Mouse (Mus musculus): ENCODE measurements around the gene Srgap2. TPM values are rescaled to one million over a fixed set of nuclear protein-coding genes. Genes with fewer than 3 reads are reported as not detected.

Gene Srgap2
- polyA plus RNA-seq, 1 experiment from 2014 or later, result 24.5 TPM

DNA sequence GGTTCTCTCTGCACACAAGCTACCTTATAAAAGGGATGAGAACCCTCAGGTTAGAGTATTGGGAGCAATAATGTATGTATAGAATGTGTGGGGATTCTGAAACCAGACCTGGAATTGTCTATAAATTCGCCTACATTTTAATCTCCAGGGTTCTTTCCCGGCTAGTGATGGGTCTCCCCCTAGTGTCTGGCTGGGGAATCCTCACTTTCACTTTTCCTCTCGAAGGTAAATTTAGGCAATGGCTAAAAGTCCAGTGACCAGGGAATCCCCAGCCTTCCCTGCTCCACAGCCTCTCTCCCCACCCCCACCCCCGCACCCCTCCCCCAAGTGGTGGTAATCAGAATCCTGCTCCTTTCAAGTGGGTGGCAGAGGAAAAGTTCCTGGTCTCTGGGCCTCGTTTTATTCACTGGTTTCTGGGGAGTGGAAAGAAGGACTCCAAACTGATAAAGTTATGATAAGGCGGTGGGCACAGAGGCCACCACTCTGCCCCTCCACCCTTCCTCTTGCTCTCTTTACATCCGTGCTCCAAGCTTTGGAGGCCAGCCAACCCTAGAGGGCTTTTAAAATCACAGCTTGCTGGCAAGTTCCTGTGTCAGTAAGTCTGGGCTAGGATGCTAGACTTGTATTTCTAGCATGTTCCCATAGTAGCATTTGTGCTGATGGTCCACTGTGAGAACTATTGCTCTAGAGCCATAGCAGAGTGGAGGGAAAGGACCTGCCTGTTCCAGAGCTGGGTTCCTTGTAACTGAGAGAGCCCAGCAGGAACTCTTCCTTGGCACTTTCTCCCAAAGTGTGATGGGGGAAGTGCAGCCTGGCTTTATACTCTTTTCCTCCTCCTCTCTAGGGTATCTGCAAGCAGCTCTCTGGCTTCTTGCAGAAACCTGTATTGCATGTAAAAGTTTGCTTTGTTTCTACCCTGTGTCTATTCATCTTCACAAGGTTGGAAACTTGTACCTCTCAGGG lies 280.4 kb downstream of the Srgap2 start:
- no peak for ATAC-seq (ENCODE audit: insufficient number of reproducible peaks, insufficient read depth, low FRiP score, low read depth)
- H3K36me3 ChIP-seq (ENCODE audit: control insufficient read depth, insufficient read depth, low read length), result no peaks in the 10 kb centered on the region
- peak overlapping the region; percentile 32; the same call in 1 of the 2 replicates for H3K4me2 ChIP-seq (replicated peaks; ENCODE audit: low read depth, low read length)
- H3K4me1 ChIP-seq (ENCODE audit: control insufficient read depth, insufficient read depth, low read length), result peaks cover 21% of the 10 kb centered on the region
- H3K9me3 ChIP-seq (ENCODE audit: control insufficient read depth, low read depth, low read length), result no peaks in the 10 kb centered on the region
- no peak overlapping the region for H3K4me3 ChIP-seq (ENCODE audit: low read depth, low read length)
- H3K27ac ChIP-seq (ENCODE audit: low read length), result no peak overlapping the region
- peaks cover 3% of the 10 kb centered on the region; the same call in 1 of the 2 replicates for H3K27me3 ChIP-seq (ENCODE audit: control insufficient read depth, insufficient read depth, low read length)
- WGBS, result 10% methylated on average over 7 of the region's 7 CpGs
- H3K9ac ChIP-seq (replicated peaks; ENCODE audit: low read depth, low read length), result no peak overlapping the region

DNA sequence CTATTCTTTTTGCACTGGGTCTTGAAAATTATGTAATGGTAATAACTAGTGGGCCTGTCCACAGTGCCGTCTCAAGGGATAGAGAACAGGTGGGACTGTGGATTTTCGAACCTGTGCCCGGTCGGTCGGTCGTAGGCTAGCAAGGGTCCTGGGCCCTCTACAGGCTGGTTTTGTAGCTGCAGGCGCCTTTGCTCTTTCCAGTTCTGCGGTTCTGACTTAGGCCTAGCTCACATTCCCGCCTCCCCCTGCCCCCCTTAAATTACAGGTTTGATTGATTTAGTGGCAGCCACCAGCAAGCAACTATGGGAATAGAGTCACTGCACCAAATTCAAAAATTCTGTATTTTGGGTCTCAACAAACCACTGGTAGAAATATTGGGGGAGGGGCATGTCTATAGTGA lies 281.2 kb downstream of the Srgap2 start:
- Histone ChIP-seq H3K9ac (replicated peaks; ENCODE audit: low read depth, low read length) (no peak overlapping the region), H3K27me3 (ENCODE audit: control insufficient read depth, insufficient read depth, low read length) (peaks cover 3% of the 10 kb centered on the region; the same call in 1 of the 2 replicates), H3K27ac (ENCODE audit: low read length) (no peak overlapping the region)

DNA sequence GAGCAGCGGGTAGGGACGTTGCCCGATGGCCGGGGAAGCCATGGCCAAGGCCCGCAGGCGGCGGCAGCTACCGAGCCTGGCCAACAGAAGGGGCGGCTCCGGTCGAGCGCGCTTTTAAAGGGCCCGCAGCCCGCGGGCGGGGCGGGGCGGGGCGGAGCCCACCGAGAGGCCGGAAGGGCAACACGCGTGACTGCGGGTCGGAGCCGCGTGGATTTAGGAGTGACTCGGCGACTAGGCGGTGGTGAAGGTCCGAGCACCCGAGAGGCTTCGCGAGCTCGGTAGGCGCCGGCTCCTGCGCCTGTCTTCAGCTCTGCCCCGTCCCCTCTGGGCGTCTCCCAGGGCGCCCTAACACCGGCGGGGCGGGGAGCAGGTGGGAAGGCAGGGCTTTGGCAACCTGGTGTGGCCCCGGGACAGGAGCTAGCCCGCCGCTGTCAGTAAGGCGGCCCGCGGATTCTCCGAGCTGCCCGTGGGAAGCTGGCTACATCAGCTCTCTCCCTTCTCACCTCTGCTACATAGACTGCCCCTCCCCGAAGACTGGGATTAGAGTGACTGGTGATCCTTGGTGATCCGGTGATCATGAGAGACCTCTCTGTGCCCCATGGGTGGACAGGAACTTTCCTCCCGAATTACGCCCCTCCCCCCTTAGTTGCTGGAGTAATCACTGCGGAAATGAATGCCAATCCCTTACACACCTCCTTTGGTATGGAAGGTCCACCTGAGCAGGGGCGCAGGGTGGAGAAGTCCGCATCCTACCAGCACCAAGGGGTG lies 281.9 kb downstream of the Srgap2 start, which contains the start of gene Rassf5:
TSS of gene Rassf5 (minus strand) at position 170 of the 768 bp plus-strand sequence.
- Histone ChIP-seq H3K36me3 (ENCODE audit: control insufficient read depth, insufficient read depth, low read length) (no peaks in the 10 kb centered on the region), H3K27ac (ENCODE audit: low read length) (0 out of 2 replicates have a peak within 1 kb of the TSS, but pooled peaks have one; percentile 15), H3K4me1 (ENCODE audit: control insufficient read depth, insufficient read depth, low read length) (peaks cover 21% of the 10 kb centered on the region), H3K9ac (replicated peaks; ENCODE audit: low read depth, low read length) (peak within 1 kb of the TSS; percentile 61), H3K27me3 (ENCODE audit: control insufficient read depth, insufficient read depth, low read length) (peaks cover 3% of the 10 kb centered on the region; the same call in 1 of the 2 replicates), H3K9me3 (ENCODE audit: control insufficient read depth, low read depth, low read length) (no peaks in the 10 kb centered on the region), H3K4me2 (replicated peaks; ENCODE audit: low read depth, low read length) (peak within 1 kb of the TSS; percentile 96), H3K4me3 (ENCODE audit: low read depth, low read length) (peak within 1 kb of the TSS; percentile 71)
- WGBS, result under 1% methylated on average over 60 of the region's 60 CpGs
- ATAC-seq (ENCODE audit: insufficient number of reproducible peaks, insufficient read depth, low FRiP score, low read depth), result peak; percentile 66

More for the DNA sequence above, 281.2 kb downstream of the Srgap2 start:
- no peaks in the 10 kb centered on the region for H3K9me3 ChIP-seq (ENCODE audit: control insufficient read depth, low read depth, low read length)
- peaks cover 21% of the 10 kb centered on the region for H3K4me1 ChIP-seq (ENCODE audit: control insufficient read depth, insufficient read depth, low read length)
- H3K4me2 ChIP-seq (replicated peaks; ENCODE audit: low read depth, low read length), result peak overlapping the region; percentile 96
- no peaks in the 10 kb centered on the region for H3K36me3 ChIP-seq (ENCODE audit: control insufficient read depth, insufficient read depth, low read length)
- peak; percentile 42; the same call in 1 of the 2 replicates for ATAC-seq (ENCODE audit: insufficient number of reproducible peaks, insufficient read depth, low FRiP score, low read depth)
- H3K4me3 ChIP-seq (ENCODE audit: low read depth, low read length), result peak overlapping the region; percentile 71
- 5% methylated on average over 9 of the region's 9 CpGs for WGBS

DNA sequence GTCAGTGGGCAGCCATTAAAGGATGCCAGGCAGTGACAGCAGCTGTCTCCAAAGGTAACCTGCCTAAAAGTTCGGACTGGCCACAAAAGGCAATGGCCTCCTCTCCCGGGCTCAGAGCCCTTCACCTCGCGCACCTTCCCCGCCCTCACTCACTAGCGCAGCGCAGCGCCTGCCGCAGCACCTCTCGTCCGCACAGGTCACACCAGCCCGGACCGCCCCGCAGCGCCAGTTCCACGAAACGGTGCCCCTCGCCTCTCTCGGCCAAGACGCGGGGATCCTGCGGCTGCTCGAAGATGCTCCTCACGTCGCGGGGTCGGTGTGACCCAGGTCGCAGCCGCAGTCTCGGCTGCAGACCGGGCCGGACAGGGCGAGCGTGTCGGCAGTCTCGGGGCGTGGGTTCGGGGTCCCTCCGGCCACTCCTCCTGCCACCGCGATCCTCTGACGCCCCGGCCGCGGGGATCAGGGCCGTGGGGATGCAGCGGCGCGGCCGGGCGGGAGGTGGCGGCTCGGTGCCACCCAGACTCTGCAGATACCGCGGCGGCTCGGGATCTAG lies 282.5 kb downstream of the Srgap2 start:
- under 1% methylated on average over 57 of the region's 57 CpGs for WGBS

DNA sequence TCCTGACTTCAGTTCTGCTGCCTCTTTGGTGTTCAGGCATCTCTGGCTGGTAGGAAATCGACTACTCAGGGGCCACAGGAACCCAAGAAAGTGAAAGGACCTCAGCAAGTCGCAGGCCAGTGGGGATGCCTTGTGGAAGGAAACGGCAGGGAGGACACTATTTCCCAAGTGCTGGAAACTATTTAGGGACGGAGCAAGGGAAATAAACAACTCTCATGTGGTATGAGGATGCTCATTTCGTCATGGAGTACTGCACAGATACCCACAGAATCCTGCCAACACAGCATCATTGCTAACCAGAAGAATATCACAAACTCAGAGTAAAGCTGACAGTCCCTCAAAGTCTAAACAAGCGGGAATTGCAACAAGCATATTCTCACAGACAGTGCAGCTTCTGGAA lies 284.2 kb downstream of the Srgap2 start:
- no peak overlapping the region for H3K9ac ChIP-seq (replicated peaks; ENCODE audit: low read depth, low read length)
- no peak for ATAC-seq (ENCODE audit: insufficient number of reproducible peaks, insufficient read depth, low FRiP score, low read depth)
- H3K4me2 ChIP-seq (replicated peaks; ENCODE audit: low read depth, low read length), result peak overlapping the region; percentile 13; the same call in 1 of the 2 replicates
- H3K9me3 ChIP-seq (ENCODE audit: control insufficient read depth, low read depth, low read length), result no peaks in the 10 kb centered on the region
- H3K27ac ChIP-seq (ENCODE audit: low read length), result no peak overlapping the region
- H3K36me3 ChIP-seq (ENCODE audit: control insufficient read depth, insufficient read depth, low read length), result no peaks in the 10 kb centered on the region
- peaks cover 31% of the 10 kb centered on the region for H3K4me1 ChIP-seq (ENCODE audit: control insufficient read depth, insufficient read depth, low read length)
- H3K27me3 ChIP-seq (ENCODE audit: control insufficient read depth, insufficient read depth, low read length), result peaks cover 3% of the 10 kb centered on the region; the same call in 1 of the 2 replicates
- H3K4me3 ChIP-seq (ENCODE audit: low read depth, low read length), result no peak overlapping the region
- WGBS, result 43% methylated on average over 6 of the region's 6 CpGs

More for the DNA sequence above, 282.5 kb downstream of the Srgap2 start:
- no peak overlapping the region for H3K27ac ChIP-seq (ENCODE audit: low read length)
- H3K9me3 ChIP-seq (ENCODE audit: control insufficient read depth, low read depth, low read length), result no peaks in the 10 kb centered on the region
- peak overlapping the region; percentile 96 for H3K4me2 ChIP-seq (replicated peaks; ENCODE audit: low read depth, low read length)
- peak; percentile 5; the same call in 1 of the 2 replicates for ATAC-seq (ENCODE audit: insufficient number of reproducible peaks, insufficient read depth, low FRiP score, low read depth)
- peak overlapping the region; percentile 61 for H3K9ac ChIP-seq (replicated peaks; ENCODE audit: low read depth, low read length)
- H3K4me3 ChIP-seq (ENCODE audit: low read depth, low read length), result peak overlapping the region; percentile 71
- peaks cover 21% of the 10 kb centered on the region for H3K4me1 ChIP-seq (ENCODE audit: control insufficient read depth, insufficient read depth, low read length)
- no peaks in the 10 kb centered on the region for H3K36me3 ChIP-seq (ENCODE audit: control insufficient read depth, insufficient read depth, low read length)
- peaks cover 3% of the 10 kb centered on the region; the same call in 1 of the 2 replicates for H3K27me3 ChIP-seq (ENCODE audit: control insufficient read depth, insufficient read depth, low read length)

DNA sequence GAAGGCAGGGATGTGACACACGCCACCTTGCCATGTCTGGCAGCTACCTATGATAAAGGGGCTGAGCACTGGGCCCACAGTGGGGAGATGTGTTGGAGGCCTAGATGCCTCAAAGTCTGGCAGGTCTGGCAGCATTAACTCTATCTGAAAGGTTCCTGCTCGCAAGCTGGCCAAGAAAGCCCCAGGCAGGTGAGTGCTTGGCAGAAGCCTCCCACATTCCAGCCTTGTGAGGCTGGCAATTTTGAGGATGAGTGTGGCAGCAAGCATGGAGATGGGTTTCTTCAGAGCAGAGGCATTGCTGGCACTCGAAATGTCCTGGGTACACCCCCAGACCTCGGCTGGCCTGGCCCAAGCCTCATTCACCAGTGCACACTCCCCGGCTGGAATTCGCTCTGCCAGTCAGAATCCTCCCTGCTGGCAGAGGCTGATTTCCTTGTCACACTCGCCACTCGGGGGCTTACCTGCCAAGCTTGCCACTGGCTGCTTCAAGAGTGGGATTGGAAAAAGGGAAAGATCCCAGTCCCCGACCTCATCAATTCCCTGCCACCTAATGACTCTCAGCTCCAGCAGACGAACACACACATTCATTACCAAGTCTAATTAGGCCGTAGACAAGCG lies 287.5 kb downstream of the Srgap2 start:
- Histone ChIP-seq H3K27ac (ENCODE audit: low read length) (no peak overlapping the region), H3K36me3 (ENCODE audit: control insufficient read depth, insufficient read depth, low read length) (no peaks in the 10 kb centered on the region), H3K4me3 (ENCODE audit: low read depth, low read length) (no peak overlapping the region), H3K9me3 (ENCODE audit: control insufficient read depth, low read depth, low read length) (no peaks in the 10 kb centered on the region), H3K4me2 (replicated peaks; ENCODE audit: low read depth, low read length) (no peak overlapping the region), H3K9ac (replicated peaks; ENCODE audit: low read depth, low read length) (no peak overlapping the region), H3K27me3 (ENCODE audit: control insufficient read depth, insufficient read depth, low read length) (no peaks in the 10 kb centered on the region), H3K4me1 (ENCODE audit: control insufficient read depth, insufficient read depth, low read length) (peaks cover 27% of the 10 kb centered on the region)
- ATAC-seq (ENCODE audit: insufficient number of reproducible peaks, insufficient read depth, low FRiP score, low read depth), result no peak
- 68% methylated on average over 12 of the region's 12 CpGs for WGBS

DNA sequence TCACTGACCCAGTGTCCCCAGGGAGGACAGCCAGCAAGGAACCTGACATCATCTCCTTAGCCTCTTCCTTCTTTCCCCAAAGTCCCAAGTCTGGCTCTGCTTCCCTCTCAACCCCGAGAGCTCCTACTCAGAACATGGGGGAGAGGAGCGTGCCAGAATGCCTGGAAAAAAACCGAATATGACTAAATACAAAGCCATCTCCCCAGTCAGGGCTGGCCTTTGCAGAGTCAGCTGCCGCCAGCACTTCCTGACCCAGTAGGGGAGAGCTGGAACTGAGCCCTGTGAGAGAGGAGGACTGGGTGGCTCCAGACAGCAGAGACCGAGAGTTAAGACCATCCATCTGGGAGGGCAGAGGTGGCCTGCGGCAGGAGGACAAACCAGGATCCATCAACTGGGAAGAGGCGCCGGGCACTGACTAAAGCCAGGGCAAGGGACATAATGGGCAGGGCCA lies 288.2 kb downstream of the Srgap2 start:
- ATAC-seq (ENCODE audit: insufficient number of reproducible peaks, insufficient read depth, low FRiP score, low read depth), result no peak
- H3K4me1 ChIP-seq (ENCODE audit: control insufficient read depth, insufficient read depth, low read length), result peaks cover 27% of the 10 kb centered on the region
- no peak overlapping the region for H3K4me2 ChIP-seq (replicated peaks; ENCODE audit: low read depth, low read length)
- peak overlapping the region; percentile 10; the same call in 1 of the 2 replicates for H3K27ac ChIP-seq (ENCODE audit: low read length)
- H3K36me3 ChIP-seq (ENCODE audit: control insufficient read depth, insufficient read depth, low read length), result no peaks in the 10 kb centered on the region
- no peaks in the 10 kb centered on the region for H3K27me3 ChIP-seq (ENCODE audit: control insufficient read depth, insufficient read depth, low read length)
- no peak overlapping the region for H3K4me3 ChIP-seq (ENCODE audit: low read depth, low read length)
- H3K9me3 ChIP-seq (ENCODE audit: control insufficient read depth, low read depth, low read length), result no peaks in the 10 kb centered on the region
- 51% methylated on average over 8 of the region's 8 CpGs for WGBS
- H3K9ac ChIP-seq (replicated peaks; ENCODE audit: low read depth, low read length), result no peak overlapping the region

Data from stomach, embryonic 14.5 days (tissue).